Mouse (Mus musculus) erythroblast, embryonic 14.5 days (primary cell): ENCODE data around the gene Kif26b. TPM values are rescaled to one million over a fixed set of nuclear protein-coding genes. Genes with fewer than 3 reads are reported as not detected.

ENCODE experiments used
- H3K27me3 ChIP-seq: 2 replicates; pipeline ENCODE4 v1.6.1; 2012; ENCODE audit warnings: inconsistent platforms; ENCODE audit not compliant: control insufficient read depth
- H3K36me3 ChIP-seq: 2 replicates; pipeline ENCODE4 v1.6.1; 2012; ENCODE audit warnings: mild to moderate bottlenecking, inconsistent platforms; ENCODE audit not compliant: control insufficient read depth
- H3K4me1 ChIP-seq: 2 replicates; pipeline ENCODE4 v1.6.1; 2012; ENCODE audit warnings: inconsistent platforms; ENCODE audit not compliant: control insufficient read depth
- H3K4me3 ChIP-seq: replicated peaks from 2 replicates; pipeline ENCODE3; 2012; ENCODE audit warnings: moderate library complexity, mild to moderate bottlenecking, inconsistent platforms
- H3K9me3 ChIP-seq: 2 replicates; pipeline ENCODE4 v1.6.1; 2012; ENCODE audit warnings: low read length, inconsistent platforms, mixed read lengths; ENCODE audit not compliant: control insufficient read depth
- GATA1 ChIP-seq: IDR thresholded peaks from 2 replicates; pipeline ENCODE4 v1.6.1; 2012; ENCODE audit warnings: low read length, inconsistent platforms, mixed read lengths
- TAL1 ChIP-seq: IDR thresholded peaks from 3 replicates; pipeline ENCODE4 v1.6.1; 2012; ENCODE audit warnings: low read length, inconsistent platforms, mixed read lengths
- polyA plus RNA-seq: library from polyadenylated mRNA; stranded (reverse); fragments of >175 nt; gene quantifications from 2 replicates; pipeline ENCODE4 v1.2.3, GENCODE M21; 2012

Gene Kif26b
- polyA plus RNA-seq, 1 experiment: not detected

DNA sequence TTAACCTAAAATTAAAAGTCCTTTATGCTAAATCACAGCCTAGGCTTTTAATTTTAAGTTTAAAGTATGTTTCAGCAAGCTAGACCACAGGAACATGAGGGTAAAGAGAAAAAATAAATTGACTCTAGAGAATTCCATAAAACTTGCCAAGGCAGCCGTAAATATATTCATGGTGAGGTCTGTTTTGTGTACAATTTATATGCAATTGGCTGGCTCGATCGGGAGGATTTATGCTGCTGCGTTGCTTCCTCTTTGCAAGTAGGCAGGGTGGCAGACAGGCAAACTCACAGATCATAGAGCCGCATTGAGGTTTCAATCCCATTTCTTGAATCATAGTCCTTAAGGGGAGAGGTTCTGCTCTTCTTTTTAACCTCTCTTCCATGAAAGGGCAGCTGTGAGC lies 318.6 kb downstream of the Kif26b start:
- Histone ChIP-seq H3K36me3 (no peaks in the 10 kb centered on the region), H3K27me3 (no peaks in the 10 kb centered on the region), H3K4me1 (no peaks in the 10 kb centered on the region), H3K4me3 (no peak overlapping the region), H3K9me3 (no peaks in the 10 kb centered on the region)
- no peak for TF ChIP-seq GATA1
- TF ChIP-seq TAL1: no peak

DNA sequence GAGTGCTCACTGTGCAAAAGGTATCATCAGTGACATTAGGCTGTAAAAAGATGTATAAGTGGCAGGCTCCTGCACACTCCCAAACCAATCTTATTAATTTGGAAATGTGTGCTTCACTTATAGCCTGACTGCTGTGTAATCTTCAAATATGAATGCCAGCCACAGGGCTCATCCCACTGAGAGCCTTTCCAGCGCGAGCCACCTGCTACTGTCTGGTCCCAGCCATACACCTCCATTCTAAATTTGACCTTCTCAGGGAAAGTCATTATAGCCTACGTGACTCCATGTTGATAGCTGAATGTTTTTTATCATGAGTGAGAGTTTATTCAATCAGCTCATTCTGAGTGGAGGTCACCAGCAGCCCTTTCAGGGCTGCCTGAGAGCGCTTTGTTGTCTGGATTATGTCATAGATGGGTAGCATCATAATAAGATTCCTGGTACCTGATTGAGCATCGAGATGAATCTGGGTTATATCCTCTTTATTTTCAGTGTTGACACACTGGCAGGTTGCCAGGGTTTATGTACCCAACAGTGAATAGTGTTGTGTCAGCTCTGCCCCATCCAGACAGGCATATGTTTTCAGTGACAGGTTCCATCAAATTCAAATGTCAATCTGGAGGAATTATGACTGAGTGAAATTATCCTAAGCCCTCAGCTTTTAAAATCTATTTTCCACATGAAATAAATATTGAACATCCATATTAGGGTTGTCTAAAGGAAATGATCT lies 319.6 kb downstream of the Kif26b start:
- H3K9me3 ChIP-seq: no peaks in the 10 kb centered on the region
- H3K4me1 ChIP-seq: no peaks in the 10 kb centered on the region
- no peaks in the 10 kb centered on the region for H3K36me3 ChIP-seq
- TF ChIP-seq TAL1 (no peak), GATA1 (no peak)
- H3K4me3 ChIP-seq: no peak overlapping the region
- no peaks in the 10 kb centered on the region for H3K27me3 ChIP-seq

DNA sequence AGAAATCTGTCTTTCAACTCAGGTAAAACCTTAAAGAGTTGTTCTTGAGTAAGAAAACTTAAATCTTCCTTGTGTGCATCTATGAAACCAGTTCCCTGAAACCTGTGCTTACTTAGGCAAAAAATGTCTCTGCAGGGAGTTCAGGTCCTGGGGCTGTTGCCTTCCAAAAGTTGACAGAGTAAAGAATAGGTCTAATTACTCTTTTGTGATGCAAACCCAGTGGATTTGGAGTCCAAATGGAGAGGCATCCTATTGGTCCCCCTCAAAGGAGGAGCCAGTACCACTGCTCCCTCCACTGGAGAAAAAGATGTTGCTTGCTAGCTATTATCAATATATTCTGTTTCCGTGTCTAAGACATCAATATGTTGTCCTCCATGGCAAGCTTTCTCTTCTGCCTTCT lies 321.6 kb downstream of the Kif26b start:
- TF ChIP-seq TAL1: no peak
- TF ChIP-seq GATA1: no peak
- H3K27me3 ChIP-seq: no peaks in the 10 kb centered on the region
- no peak overlapping the region for H3K4me3 ChIP-seq
- no peaks in the 10 kb centered on the region for H3K4me1 ChIP-seq
- no peaks in the 10 kb centered on the region for H3K9me3 ChIP-seq
- H3K36me3 ChIP-seq: no peaks in the 10 kb centered on the region

DNA sequence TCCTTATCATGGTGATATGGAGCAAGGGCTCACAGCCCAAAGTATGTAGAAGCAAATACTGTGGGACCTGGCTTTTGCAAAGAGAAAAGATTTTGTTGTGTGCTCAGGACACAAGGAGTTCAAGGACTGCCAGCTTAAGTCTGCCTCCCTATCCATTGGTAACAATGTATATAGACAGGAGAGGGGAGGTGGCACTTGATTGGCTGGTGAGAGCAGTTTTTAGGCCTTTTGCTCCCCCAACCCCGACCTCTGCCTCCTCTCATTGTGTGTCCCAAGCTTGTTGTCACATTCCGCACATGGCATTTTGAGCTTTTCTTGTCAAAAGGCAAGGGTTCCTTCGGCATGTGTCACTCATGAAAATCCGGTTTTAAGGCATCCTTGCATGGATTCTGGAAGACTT lies 326.0 kb downstream of the Kif26b start:
- TF ChIP-seq TAL1 (no peak), GATA1 (no peak)
- no peak overlapping the region for H3K4me3 ChIP-seq
- H3K27me3 ChIP-seq: no peaks in the 10 kb centered on the region
- H3K36me3 ChIP-seq: no peaks in the 10 kb centered on the region
- H3K9me3 ChIP-seq: no peaks in the 10 kb centered on the region
- no peaks in the 10 kb centered on the region for H3K4me1 ChIP-seq

DNA sequence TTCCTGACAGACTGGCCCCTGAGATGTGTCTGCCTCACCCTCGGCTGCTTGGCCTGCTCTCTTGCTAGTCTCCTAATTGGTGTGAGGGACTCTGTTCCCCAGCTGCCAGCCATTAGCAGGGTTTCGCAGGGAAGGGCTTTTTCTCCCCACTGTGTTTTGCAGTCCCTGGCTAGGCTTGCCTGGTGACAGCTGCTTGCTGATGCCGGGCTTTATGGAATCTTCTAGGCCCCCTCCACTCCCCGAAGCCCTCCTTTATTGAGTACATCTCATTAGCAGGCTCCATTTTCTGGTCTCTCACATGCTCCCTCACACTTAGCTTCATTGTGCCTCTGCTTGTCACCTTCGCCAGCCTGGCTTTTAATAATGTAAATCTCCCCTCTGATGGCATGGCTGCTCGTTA lies 327.0 kb downstream of the Kif26b start:
- Histone ChIP-seq H3K36me3 (no peaks in the 10 kb centered on the region), H3K27me3 (no peaks in the 10 kb centered on the region), H3K4me3 (no peak overlapping the region), H3K9me3 (no peaks in the 10 kb centered on the region), H3K4me1 (no peaks in the 10 kb centered on the region)
- TF ChIP-seq TAL1: no peak
- TF ChIP-seq GATA1: no peak

DNA sequence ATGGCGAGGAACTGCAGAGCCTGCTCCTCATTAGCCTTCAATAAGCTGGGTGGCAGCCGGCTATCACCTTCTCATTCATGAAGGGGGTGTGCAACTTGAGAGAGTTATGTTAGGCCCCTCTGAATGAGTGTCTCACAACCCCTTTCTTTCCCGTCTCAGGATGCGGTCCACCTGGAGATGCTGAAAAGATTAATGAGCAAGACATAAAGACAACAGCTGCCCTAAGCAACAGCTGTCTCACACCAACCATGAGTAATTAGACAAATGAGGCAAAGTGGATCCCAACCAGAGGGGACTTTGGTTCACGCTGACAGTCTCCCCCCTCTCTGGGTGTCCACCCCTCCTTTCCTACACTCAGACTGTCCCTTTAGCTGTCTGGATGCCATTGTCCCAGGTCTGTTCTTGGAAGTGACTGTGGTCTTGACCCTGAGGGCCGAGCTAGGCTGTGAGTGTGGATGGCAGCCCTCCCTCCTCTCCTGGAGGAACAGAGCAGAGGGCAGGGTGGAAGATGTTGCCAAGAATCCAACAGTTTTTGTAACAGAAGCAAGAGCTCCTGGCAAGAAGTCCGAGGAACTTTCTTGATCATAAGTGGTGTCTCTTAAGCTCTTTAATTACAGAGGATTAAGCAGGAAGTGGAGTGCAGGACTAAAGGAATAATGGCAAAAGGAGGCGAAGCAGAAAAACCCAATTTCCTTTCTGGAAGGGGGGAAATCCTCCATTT lies 331.9 kb downstream of the Kif26b start:
- no peak for TF ChIP-seq GATA1
- no peak for TF ChIP-seq TAL1
- Histone ChIP-seq H3K4me1 (no peaks in the 10 kb centered on the region), H3K9me3 (no peaks in the 10 kb centered on the region), H3K4me3 (no peak overlapping the region), H3K36me3 (no peaks in the 10 kb centered on the region), H3K27me3 (no peaks in the 10 kb centered on the region)

DNA sequence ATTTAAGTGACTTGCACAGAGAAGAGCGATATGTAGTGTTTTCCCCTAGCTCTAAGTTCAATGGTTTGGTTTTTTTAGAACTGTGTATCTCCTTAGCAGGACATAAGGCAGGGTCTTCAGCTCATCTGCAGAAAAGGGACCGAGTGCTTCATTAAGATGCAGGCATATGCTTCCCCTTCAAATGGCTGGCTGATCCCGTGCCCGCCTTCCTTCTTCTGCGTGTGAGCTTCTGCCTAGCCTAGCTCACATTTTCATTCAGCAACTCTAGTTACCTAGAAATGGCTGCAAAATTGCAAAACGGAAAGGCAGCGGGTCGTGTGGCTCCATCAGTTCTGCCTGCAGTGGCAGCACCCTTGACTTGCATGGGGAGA lies 332.5 kb downstream of the Kif26b start:
- Histone ChIP-seq H3K4me3 (no peak overlapping the region), H3K9me3 (no peaks in the 10 kb centered on the region), H3K36me3 (no peaks in the 10 kb centered on the region), H3K4me1 (no peaks in the 10 kb centered on the region), H3K27me3 (no peaks in the 10 kb centered on the region)
- TF ChIP-seq GATA1: no peak
- TF ChIP-seq TAL1: no peak

DNA sequence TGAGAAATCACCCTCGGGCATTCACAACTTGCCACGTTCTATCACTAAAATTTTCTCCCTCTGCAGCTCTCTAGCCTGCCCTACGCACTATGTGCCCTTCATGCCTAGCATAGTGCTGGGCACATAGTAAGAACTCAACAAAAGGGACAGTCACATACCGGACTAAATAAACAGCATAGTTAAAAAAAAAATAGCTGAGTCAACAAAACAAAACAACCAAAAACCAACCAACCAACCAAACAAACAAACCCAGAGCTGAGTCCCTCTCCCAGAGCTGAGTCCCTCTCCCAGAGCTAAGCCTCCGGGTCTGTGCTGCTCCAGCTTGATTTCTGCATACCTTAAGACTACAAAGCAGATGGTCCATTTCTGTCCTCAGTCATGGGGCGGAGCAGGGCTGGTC lies 334.8 kb downstream of the Kif26b start:
- Histone ChIP-seq H3K4me1 (no peaks in the 10 kb centered on the region), H3K27me3 (no peaks in the 10 kb centered on the region), H3K9me3 (no peaks in the 10 kb centered on the region), H3K36me3 (no peaks in the 10 kb centered on the region), H3K4me3 (no peak overlapping the region)
- TF ChIP-seq GATA1 (no peak), TAL1 (no peak)

DNA sequence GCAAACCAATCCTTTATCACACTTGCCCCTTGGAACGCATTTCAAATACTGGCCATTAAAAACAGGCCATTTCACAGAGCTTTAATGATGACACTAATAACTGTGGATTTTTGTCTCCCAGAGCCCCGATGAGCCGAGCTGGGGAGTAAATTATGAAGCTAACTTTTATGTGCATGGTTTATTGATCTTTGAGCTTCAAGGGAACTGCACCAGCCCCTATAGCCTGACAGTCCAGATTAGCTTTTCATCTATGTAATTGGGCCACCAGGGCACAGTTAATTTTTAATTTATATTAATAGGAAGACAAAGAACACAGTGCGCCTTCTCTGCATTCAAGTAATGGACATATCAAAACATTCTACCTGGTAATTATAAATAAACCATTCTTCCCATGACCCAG lies 335.4 kb downstream of the Kif26b start:
- Histone ChIP-seq H3K4me3 (no peak overlapping the region), H3K27me3 (no peaks in the 10 kb centered on the region), H3K36me3 (no peaks in the 10 kb centered on the region), H3K4me1 (no peaks in the 10 kb centered on the region), H3K9me3 (no peaks in the 10 kb centered on the region)
- TF ChIP-seq GATA1 (no peak), TAL1 (no peak)
